Mouse (Mus musculus) C2C12 (cell line): ENCODE data around the gene Dtd2. TPM values are rescaled to one million over a fixed set of nuclear protein-coding genes. Genes with fewer than 3 reads are reported as not detected.
A peak's percentile ranks its signal among the peaks of the same experiment; 100 is the strongest.

Source experiments
- H3K27me3 ChIP-seq: one replicate; pipeline ENCODE4 v1.6.1; 2011; ENCODE audit not compliant: control insufficient read depth, insufficient read depth, insufficient read length
- H3K36me3 ChIP-seq: one replicate; pipeline ENCODE4 v1.6.1; 2011; ENCODE audit not compliant: control insufficient read depth, insufficient read depth
- H3K4me3 ChIP-seq: one replicate; pipeline ENCODE4 v1.5.1; 2011; ENCODE audit warnings: mild to moderate bottlenecking, control low read depth; ENCODE audit not compliant: poor library complexity, insufficient read depth, severe bottlenecking
- H3K79me2 ChIP-seq: one replicate; pipeline ENCODE4 v1.6.1; 2011; ENCODE audit not compliant: control insufficient read depth, insufficient read depth
- H3K79me3 ChIP-seq: one replicate; pipeline ENCODE4 v1.6.1; 2011; ENCODE audit warnings: low read depth, control low read depth
- H3ac ChIP-seq: one replicate; pipeline ENCODE3; 2011; ENCODE audit warnings: low read depth; ENCODE audit not compliant: control insufficient read depth, insufficient read length
- CEBPB ChIP-seq: IDR thresholded peaks from one replicate; pipeline ENCODE4 v1.6.1; 2011; ENCODE audit warnings: low read depth, mild to moderate bottlenecking, control low read depth, moderate library complexity
- CTCF ChIP-seq: IDR thresholded peaks from one replicate; pipeline ENCODE4 v1.5.1; 2011; ENCODE audit not compliant: control insufficient read depth, insufficient read depth, insufficient read length
- FOSL1 ChIP-seq: IDR thresholded peaks from one replicate; pipeline ENCODE4 v1.8.0; 2011; ENCODE audit warnings: mild to moderate bottlenecking, low read length; ENCODE audit not compliant: poor library complexity, insufficient read depth, severe bottlenecking
- MAX ChIP-seq: IDR thresholded peaks from one replicate; pipeline ENCODE4 v1.6.1; 2011; ENCODE audit warnings: mild to moderate bottlenecking, control low read depth
- MYOD1 ChIP-seq: IDR thresholded peaks from one replicate; pipeline ENCODE4 v1.6.1; 2011; ENCODE audit warnings: low read depth; ENCODE audit not compliant: control insufficient read depth, insufficient read length
- MYOG ChIP-seq: IDR thresholded peaks from one replicate; pipeline ENCODE4 v1.6.1; 2011; ENCODE audit not compliant: control insufficient read depth, insufficient read length; ENCODE audit errors: extremely low read depth
- USF1 ChIP-seq: IDR thresholded peaks from one replicate; pipeline ENCODE4 v1.6.1; 2011; ENCODE audit warnings: low read depth, mild to moderate bottlenecking, control low read depth, moderate library complexity
- polyA plus RNA-seq: library from polyadenylated mRNA; unstranded; fragments of >200 nt; fragmentation: generic; extraction: Trizol; gene quantifications from one replicate; pipeline ENCODE4 v1.2.1, GENCODE M21; 2012; ENCODE audit warnings: missing spikeins

Gene Dtd2
- polyA plus RNA-seq, 1 experiment, result 12.4 TPM

GRCm38 (mm10) chr12:52012159-52012558 is 5.9 kb upstream of the Dtd2 start:
- TF ChIP-seq CEBPB (no peak), MAX (no peak), MYOG (no peak), USF1 (no peak), FOSL1 (no peak), MYOD1 (no peak), CTCF (no peak)
- no peak overlapping the region for H3K4me3 ChIP-seq
- H3K36me3 ChIP-seq, result no peaks in the 10 kb centered on the region
- H3ac ChIP-seq, result no peak overlapping the region
- H3K79me3 ChIP-seq, result no peaks in the 10 kb centered on the region
- H3K79me2 ChIP-seq, result no peaks in the 10 kb centered on the region
- H3K27me3 ChIP-seq, result no peaks in the 10 kb centered on the region

- Histone ChIP-seq H3K27me3 (no peaks in the 10 kb centered on the region), H3K79me2 (no peaks in the 10 kb centered on the region), H3K79me3 (no peaks in the 10 kb centered on the region), H3ac (no peak overlapping the region), H3K36me3 (no peaks in the 10 kb centered on the region), H3K4me3 (no peak overlapping the region)
- TF ChIP-seq CTCF (no peak), USF1 (no peak), CEBPB (no peak)
Measured at GRCm38 (mm10) chr12:52010630-52010961, 4.3 kb upstream of the Dtd2 start.

GRCm38 (mm10) chr12:52009928-52010629 is 3.8 kb upstream of the Dtd2 start:
- TF ChIP-seq MAX (no peak), USF1 (no peak), MYOD1 (no peak), CEBPB (no peak), FOSL1 (no peak), MYOG (no peak), CTCF (no peak)
- Histone ChIP-seq H3K36me3 (no peaks in the 10 kb centered on the region), H3K4me3 (no peak overlapping the region)

GRCm38 (mm10) chr12:52006633-52006994 is 313 bp upstream of the Dtd2 start:
- Histone ChIP-seq H3K27me3 (no peaks in the 10 kb centered on the region), H3ac (no peak overlapping the region), H3K79me3 (no peaks in the 10 kb centered on the region), H3K36me3 (no peaks in the 10 kb centered on the region), H3K4me3 (no peak overlapping the region), H3K79me2 (no peaks in the 10 kb centered on the region)
- no peak for TF ChIP-seq FOSL1
- TF ChIP-seq CEBPB, result no peak
- no peak for TF ChIP-seq MYOG
- no peak for TF ChIP-seq CTCF
- no peak for TF ChIP-seq USF1
- TF ChIP-seq MAX, result no peak
- TF ChIP-seq MYOD1, result no peak

More at GRCm38 (mm10) chr12:52009928-52010629, 3.8 kb upstream of the Dtd2 start:
- Histone ChIP-seq H3K27me3 (no peaks in the 10 kb centered on the region), H3ac (no peak overlapping the region), H3K79me2 (no peaks in the 10 kb centered on the region), H3K79me3 (no peaks in the 10 kb centered on the region)

- H3K27me3 ChIP-seq, result no peaks in the 10 kb centered on the region
- H3K79me3 ChIP-seq, result no peaks in the 10 kb centered on the region
- no peak overlapping the region for H3K4me3 ChIP-seq
- H3K79me2 ChIP-seq, result no peaks in the 10 kb centered on the region
- no peak for TF ChIP-seq CTCF
- TF ChIP-seq CEBPB, result no peak
- no peak for TF ChIP-seq MAX
- no peak for TF ChIP-seq MYOD1
- TF ChIP-seq USF1, result no peak
- TF ChIP-seq FOSL1, result no peak
- no peak for TF ChIP-seq MYOG
- no peak overlapping the region for H3ac ChIP-seq
- H3K36me3 ChIP-seq, result peaks cover 5% of the 10 kb centered on the region
Measured at GRCm38 (mm10) chr12:52002746-52003145, 3.6 kb downstream of the Dtd2 start.

GRCm38 (mm10) chr12:52001544-52001943 is 4.8 kb downstream of the Dtd2 start:
- TF ChIP-seq CTCF (peak; percentile 3), MYOD1 (no peak), USF1 (no peak)
- Histone ChIP-seq H3ac (no peak overlapping the region), H3K79me3 (no peaks in the 10 kb centered on the region), H3K36me3 (peaks cover 5% of the 10 kb centered on the region), H3K79me2 (no peaks in the 10 kb centered on the region), H3K4me3 (no peak overlapping the region), H3K27me3 (no peaks in the 10 kb centered on the region)
